Mouse (Mus musculus) stomach, embryonic 16.5 days (tissue): ENCODE data around the gene Rnf183. TPM values are rescaled to one million over a fixed set of nuclear protein-coding genes. Genes with fewer than 3 reads are reported as not detected.

ENCODE experiments used
- ATAC-seq: fragments of 200-750 bp; cut with Nextera tagmentation; 2 replicates; pipeline ENCODE4 v1.8.0; 2017; ENCODE audit warnings: moderate number of reproducible peaks, moderate TSS enrichment; ENCODE audit not compliant: insufficient read depth, low FRiP score
- H3K27ac ChIP-seq: fragments of 300-500 bp; sonication (generic); 2 replicates; pipeline ENCODE4 v1.5.1; 2014; ENCODE audit warnings: low read length
- H3K27me3 ChIP-seq: fragments of 300-500 bp; sonication (generic); 2 replicates; pipeline ENCODE4 v1.6.1; 2014; ENCODE audit warnings: low read length, control low read depth, mixed read lengths; ENCODE audit not compliant: control insufficient read depth, insufficient read depth
- H3K36me3 ChIP-seq: fragments of 300-500 bp; sonication (generic); 2 replicates; pipeline ENCODE4 v1.6.1; 2014; ENCODE audit warnings: low read length; ENCODE audit not compliant: control insufficient read depth, insufficient read depth
- H3K4me1 ChIP-seq: fragments of 300-500 bp; sonication (generic); 2 replicates; pipeline ENCODE4 v1.6.1; 2014; ENCODE audit warnings: low read length, control low read depth, mixed read lengths; ENCODE audit not compliant: control insufficient read depth, insufficient read depth
- H3K4me2 ChIP-seq: fragments of 300-500 bp; sonication (generic); 2 replicates; pipeline ENCODE4 v1.6.1; 2014; ENCODE audit warnings: low read depth, low read length, mixed read lengths
- H3K4me3 ChIP-seq: fragments of 300-500 bp; sonication (generic); replicated peaks from 2 replicates; pipeline ENCODE4 v1.5.1; 2014; ENCODE audit warnings: mild to moderate bottlenecking, low read length
- H3K9ac ChIP-seq: fragments of 300-500 bp; sonication (generic); 2 replicates; pipeline ENCODE4 v1.6.1; 2014; ENCODE audit warnings: low read length
- H3K9me3 ChIP-seq: fragments of 300-500 bp; sonication (generic); replicated peaks from 2 replicates; pipeline ENCODE4 v1.6.1; 2016; ENCODE audit warnings: low read length, control low read depth; ENCODE audit not compliant: control insufficient read depth
- WGBS: fragments of 180-500 bp; shearing (Covaris S2); extraction: QIAGEN DNeasy Blood & Tissue Kit; methylation state at CpG from one replicate; pipeline ENCODE4 v1.1.7; 2014; 5-methylcytosine and 5-hydroxymethylcytosine counted together
- polyA plus RNA-seq: library from polyadenylated mRNA; unstranded; fragments of >200 nt; fragmentation: Nextera tagmentation; extraction: Ambion mirVana; gene quantifications from 2 replicates; pipeline ENCODE4 v1.2.1, GENCODE M21; 2015

The Rnf183 gene
- polyA plus RNA-seq, 1 experiment from 2014 or later: 0.34 TPM

DNA sequence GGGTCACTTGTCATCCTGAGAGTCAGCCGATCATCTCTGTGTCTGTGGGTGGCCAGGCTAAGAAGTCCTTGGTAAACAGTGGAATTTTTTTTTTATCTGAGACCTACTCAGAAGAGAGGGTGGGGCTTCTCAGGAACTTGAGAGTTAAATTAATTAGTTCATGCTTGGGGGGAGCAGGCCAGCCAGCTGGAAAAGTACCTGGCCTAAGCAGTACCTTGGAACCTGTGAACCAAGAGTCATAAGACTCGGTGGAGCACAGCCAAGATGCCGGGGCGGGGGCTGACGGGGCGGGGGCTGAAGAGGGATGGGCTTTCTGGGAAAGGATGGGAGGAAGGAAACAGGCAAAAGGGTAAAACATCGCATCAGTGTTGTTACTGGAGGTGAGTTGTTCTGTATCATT is 2.8 kb upstream of the Rnf183 start:
- H3K4me3 ChIP-seq: no peak overlapping the region
- H3K9me3 ChIP-seq: no peaks in the 10 kb centered on the region
- H3K9ac ChIP-seq: no peak overlapping the region
- H3K4me1 ChIP-seq: no peaks in the 10 kb centered on the region
- H3K27ac ChIP-seq: no peak overlapping the region
- no peaks in the 10 kb centered on the region for H3K36me3 ChIP-seq
- H3K27me3 ChIP-seq: no peaks in the 10 kb centered on the region
- 68% methylated on average over 7 of the region's 7 CpGs for WGBS
- no peak for ATAC-seq
- no peak overlapping the region for H3K4me2 ChIP-seq

DNA sequence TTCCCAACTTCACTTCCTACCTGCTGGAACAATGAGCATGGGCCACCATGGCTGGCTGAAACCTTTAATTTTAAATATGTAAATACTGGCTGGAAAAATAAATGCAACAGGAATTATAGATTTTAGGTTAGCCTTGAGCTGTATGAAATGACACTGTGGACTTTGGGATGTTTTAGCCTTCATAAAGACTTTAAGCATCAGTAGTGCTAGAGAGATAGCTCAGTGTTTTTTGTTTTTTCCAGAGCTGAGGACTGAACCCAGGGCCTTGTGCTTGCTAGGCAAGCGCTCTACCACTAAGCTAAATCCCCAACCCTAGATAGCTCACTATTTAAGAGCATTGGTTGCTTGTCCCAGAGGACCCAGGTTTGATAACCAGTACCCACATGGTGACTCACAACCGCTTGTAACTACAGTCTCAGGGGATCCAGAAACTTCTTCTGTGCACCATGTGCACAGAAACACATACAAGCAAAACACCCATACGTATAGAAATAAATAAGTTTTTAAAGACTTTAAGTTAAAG is 2.3 kb upstream of the Rnf183 start:
- WGBS: 90% methylated on average over 3 of the region's 3 CpGs
- Histone ChIP-seq H3K4me3 (no peak overlapping the region), H3K27me3 (no peaks in the 10 kb centered on the region), H3K9me3 (no peaks in the 10 kb centered on the region), H3K27ac (no peak overlapping the region), H3K9ac (no peak overlapping the region), H3K36me3 (no peaks in the 10 kb centered on the region), H3K4me2 (no peak overlapping the region), H3K4me1 (no peaks in the 10 kb centered on the region)
- ATAC-seq: no peak

DNA sequence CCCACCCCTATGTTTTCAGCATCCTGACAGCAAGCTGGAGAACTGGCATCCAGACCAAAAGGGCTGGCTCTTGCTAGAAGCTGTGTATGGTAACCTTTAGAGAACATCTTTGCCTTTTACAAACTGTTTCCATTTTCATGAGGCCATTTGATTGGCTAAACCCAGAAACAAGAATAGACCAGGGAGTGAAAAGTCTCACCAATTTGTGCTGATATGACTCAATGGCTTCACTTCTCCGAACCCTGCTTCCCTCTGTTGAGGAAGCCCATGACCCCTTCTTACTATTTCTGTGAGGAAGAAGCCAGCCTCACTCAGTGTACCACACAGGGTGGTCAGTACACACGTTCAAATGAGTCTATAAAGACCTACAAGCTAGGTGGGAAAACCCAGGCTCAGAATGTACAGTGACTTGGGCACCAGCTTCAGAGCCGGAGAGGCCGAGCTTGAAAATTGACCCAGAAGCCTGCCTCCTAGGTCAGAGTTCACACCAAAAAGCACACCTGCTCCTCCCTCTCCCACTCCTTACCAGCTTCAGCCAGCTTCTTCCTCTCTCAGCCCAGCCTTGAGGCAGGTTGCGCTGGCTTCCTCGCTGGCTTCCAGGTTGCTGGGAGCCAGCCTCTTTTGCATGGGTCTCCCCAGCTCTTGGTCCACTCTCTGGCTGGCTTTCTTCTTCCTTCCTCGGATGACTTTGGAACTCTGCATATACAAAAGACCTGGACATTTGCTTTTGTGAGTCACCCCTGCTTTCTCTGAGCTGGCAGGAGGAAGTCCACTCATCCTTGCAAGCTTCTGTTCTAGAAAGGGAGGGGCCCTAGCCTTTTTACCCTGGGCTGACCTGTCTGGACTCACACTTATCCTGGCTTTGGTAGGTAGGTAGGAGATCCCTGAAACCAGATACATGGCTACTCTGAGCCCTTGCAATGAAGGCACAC is 847 bp downstream of the Rnf183 start:
- no peaks in the 10 kb centered on the region for H3K36me3 ChIP-seq
- H3K27ac ChIP-seq: no peak overlapping the region
- H3K4me1 ChIP-seq: no peaks in the 10 kb centered on the region
- H3K27me3 ChIP-seq: no peaks in the 10 kb centered on the region
- no peak overlapping the region for H3K4me3 ChIP-seq
- no peak for ATAC-seq
- 65% methylated on average over 7 of the region's 7 CpGs for WGBS
- no peak overlapping the region for H3K4me2 ChIP-seq
- H3K9me3 ChIP-seq: no peaks in the 10 kb centered on the region
- H3K9ac ChIP-seq: no peak overlapping the region

DNA sequence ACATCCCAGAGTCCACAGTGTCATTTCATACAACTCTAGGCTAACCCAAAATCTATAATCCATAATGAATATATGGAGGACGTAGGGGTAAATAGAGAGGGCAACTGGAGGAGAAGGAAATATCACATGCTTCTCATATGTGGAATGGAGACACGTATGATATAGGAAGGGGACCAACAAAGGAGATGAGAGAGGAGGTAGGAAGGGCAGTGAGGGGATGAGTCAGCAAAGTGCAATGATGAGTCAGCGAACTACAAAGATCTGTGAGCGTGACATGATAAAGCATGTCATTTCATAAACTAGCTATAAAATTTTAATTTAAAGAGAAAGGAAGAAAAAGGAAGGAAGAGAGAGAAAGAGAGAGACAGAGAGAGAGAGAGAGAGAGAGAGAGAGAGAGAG is 3.5 kb downstream of the Rnf183 start:
- ATAC-seq: no peak
- H3K4me2 ChIP-seq: no peak overlapping the region
- no peaks in the 10 kb centered on the region for H3K4me1 ChIP-seq
- no peaks in the 10 kb centered on the region for H3K9me3 ChIP-seq
- no peak overlapping the region for H3K27ac ChIP-seq
- H3K9ac ChIP-seq: no peak overlapping the region
- H3K36me3 ChIP-seq: no peaks in the 10 kb centered on the region
- H3K27me3 ChIP-seq: no peaks in the 10 kb centered on the region
- no peak overlapping the region for H3K4me3 ChIP-seq
- 73% methylated on average over 4 of the region's 4 CpGs for WGBS

DNA sequence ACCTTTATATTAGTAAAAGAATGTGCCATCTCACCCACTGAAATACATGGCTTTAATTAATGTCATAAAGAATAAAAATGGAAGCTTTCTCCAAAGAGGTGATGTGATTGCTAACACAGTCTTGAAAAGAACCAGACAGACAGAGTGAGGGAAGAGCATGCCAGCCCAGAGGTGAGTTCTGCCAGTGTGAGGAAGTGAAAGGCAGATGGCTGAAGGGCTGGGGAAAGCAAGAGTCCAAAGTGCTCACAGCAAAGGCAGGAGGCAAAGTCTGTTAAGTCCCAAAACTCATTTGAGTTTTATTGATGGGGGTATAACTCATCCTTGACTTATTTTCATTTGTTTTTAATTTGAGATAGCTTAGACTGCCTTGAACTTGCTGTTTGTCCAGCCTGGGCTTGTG is 4.4 kb downstream of the Rnf183 start:
- Histone ChIP-seq H3K36me3 (no peaks in the 10 kb centered on the region), H3K4me3 (no peak overlapping the region), H3K9me3 (no peaks in the 10 kb centered on the region), H3K27ac (no peak overlapping the region), H3K27me3 (no peaks in the 10 kb centered on the region), H3K4me2 (no peak overlapping the region), H3K4me1 (no peaks in the 10 kb centered on the region), H3K9ac (no peak overlapping the region)
- no peak for ATAC-seq

DNA sequence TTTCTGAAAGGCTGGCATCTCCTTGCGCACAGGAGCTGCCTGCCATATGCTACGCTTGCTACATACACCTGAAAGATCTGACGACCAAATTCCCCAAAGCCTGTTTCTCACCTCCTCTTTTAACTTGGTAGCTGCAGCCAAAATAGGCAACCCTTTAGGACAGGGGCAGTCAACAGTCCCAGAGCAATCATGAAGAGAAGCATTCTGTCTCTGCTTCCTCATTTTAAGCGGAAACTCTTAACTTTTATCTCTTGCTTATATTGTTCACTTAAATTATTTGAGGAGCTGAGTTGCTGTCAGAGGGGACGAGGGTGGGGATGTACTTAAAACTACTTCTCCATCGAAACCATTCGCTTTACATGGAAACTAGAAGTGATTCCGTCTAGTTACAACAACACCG is 5.4 kb downstream of the Rnf183 start:
- no peaks in the 10 kb centered on the region for H3K9me3 ChIP-seq
- no peak overlapping the region for H3K9ac ChIP-seq
- no peaks in the 10 kb centered on the region for H3K36me3 ChIP-seq
- H3K4me2 ChIP-seq: no peak overlapping the region
- no peaks in the 10 kb centered on the region for H3K27me3 ChIP-seq
- no peak overlapping the region for H3K27ac ChIP-seq
- no peak overlapping the region for H3K4me3 ChIP-seq
- ATAC-seq: no peak
- WGBS: 84% methylated on average over 9 of the region's 9 CpGs
- no peaks in the 10 kb centered on the region for H3K4me1 ChIP-seq

DNA sequence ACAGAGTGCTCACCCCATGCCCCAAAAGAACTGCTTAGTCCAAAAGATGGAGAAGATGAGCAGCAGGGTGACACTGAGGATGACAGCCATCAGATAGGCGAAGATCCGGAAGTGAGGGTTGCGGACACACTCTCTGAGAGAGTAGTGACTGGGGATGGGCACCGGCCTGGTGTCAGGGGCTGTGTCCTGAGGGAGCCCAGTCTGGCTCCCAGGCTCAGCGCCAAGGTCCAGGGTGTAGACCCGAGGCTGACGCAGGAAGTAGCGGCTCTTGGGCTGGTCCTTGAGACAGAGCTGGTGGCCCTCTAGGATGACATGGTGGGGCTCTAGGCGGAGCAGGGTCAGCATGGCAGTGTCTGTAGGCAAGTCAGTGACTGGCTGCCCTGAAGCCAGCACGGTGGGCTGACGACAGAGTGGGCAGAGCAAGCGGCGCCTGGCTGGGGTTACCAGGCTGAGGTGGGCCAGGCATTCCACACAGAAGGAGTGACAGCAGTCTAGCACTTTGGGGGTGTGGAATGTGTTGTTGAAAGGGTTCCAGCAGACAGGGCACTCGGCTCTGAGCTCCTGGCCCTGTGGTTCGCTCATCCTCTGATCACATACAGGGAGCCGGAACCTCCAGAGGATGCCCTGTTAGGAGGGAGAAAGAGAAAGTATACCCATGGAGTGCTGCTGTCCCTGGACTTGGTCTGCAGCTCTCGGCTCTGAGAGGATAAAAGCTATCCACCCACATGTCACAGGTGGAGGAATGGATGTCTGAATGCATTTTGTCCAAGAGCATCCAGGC is 6.9 kb downstream of the Rnf183 start:
- ATAC-seq: no peak
- H3K27ac ChIP-seq: no peak overlapping the region
- WGBS: 69% methylated on average over 17 of the region's 17 CpGs

DNA sequence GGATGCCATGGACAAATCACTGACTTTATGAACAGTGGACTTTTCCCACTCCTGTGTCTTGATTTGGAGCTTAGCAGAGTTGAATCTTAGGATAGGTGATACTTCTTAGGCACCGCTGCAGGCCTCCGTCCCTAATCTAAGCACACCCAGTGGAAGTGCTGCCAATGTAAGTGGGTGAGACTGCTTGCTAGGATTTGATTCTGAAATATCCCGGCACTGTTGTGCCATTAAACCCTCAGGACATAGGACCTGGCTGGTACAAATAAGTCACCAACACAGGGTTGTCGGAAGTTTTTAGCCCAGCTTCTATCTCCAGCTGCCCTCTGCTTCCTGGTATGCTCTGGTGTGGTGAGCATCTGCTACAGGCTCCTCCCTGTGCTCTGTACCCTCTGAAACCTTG is 9.2 kb downstream of the Rnf183 start:
- Histone ChIP-seq H3K4me3 (no peak overlapping the region), H3K9me3 (no peaks in the 10 kb centered on the region), H3K9ac (no peak overlapping the region), H3K27ac (no peak overlapping the region), H3K36me3 (peaks cover 15% of the 10 kb centered on the region), H3K4me2 (no peak overlapping the region), H3K27me3 (no peaks in the 10 kb centered on the region), H3K4me1 (no peaks in the 10 kb centered on the region)
- 86% methylated on average over 4 of the region's 4 CpGs for WGBS
- ATAC-seq: no peak

More for the DNA sequence above, 6.9 kb downstream of the Rnf183 start:
- Histone ChIP-seq H3K4me3 (no peak overlapping the region), H3K9me3 (no peaks in the 10 kb centered on the region), H3K36me3 (no peaks in the 10 kb centered on the region), H3K4me2 (no peak overlapping the region), H3K27me3 (no peaks in the 10 kb centered on the region), H3K9ac (no peak overlapping the region), H3K4me1 (no peaks in the 10 kb centered on the region)

DNA sequence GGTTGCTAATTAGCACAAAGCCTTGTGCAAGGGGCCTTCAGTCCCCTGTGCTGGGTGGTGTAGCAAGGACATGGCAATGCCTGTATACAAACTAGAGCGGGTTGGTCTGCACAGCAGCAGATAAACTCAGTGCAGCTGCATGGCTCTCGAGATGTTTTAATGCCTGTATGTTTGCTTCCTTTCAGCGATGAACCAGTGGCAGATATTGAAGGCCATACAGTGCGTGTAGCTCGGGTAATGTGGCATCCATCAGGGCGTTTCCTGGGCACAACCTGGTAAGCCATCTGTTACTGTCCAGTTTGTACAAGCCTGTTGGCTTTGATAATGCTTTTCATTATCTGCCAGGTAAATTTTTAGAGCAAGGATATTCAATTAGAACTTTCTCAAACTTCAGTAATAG is 16.0 kb downstream of the Rnf183 start:
- Histone ChIP-seq H3K4me3 (no peak overlapping the region), H3K4me2 (no peak overlapping the region), H3K27ac (no peak overlapping the region), H3K27me3 (no peaks in the 10 kb centered on the region), H3K4me1 (no peaks in the 10 kb centered on the region), H3K36me3 (peaks cover 49% of the 10 kb centered on the region), H3K9ac (no peak overlapping the region), H3K9me3 (no peaks in the 10 kb centered on the region)
- no peak for ATAC-seq
- 92% methylated on average over 6 of the region's 6 CpGs for WGBS
